Mouse (Mus musculus) brain, embryonic 14.5 days (tissue): ENCODE measurements around the gene Hoxc6. TPM values are rescaled to one million over a fixed set of nuclear protein-coding genes. Genes with fewer than 3 reads are reported as not detected.

Source experiments
- DNase-seq: peaks from one replicate; pipeline ENCODE4 v3.0.0-alpha.2; 2011; ENCODE audit warnings: low read depth
- CTCF ChIP-seq: fragments of 200-500 bp; IDR thresholded peaks from 2 replicates; pipeline ENCODE4 v1.5.1; 2012; ENCODE audit warnings: inconsistent platforms, mild to moderate bottlenecking, moderate library complexity, borderline replicate concordance; ENCODE audit not compliant: insufficient read depth, insufficient read length; ENCODE audit errors: extremely low read depth
- POLR2A ChIP-seq: fragments of 200-500 bp; IDR thresholded peaks from 2 replicates; pipeline ENCODE4 v1.6.1; 2012; ENCODE audit warnings: mild to moderate bottlenecking, inconsistent platforms, borderline replicate concordance; ENCODE audit not compliant: poor library complexity, insufficient read depth, insufficient read length, severe bottlenecking; ENCODE audit errors: extremely low read depth
- polyA plus RNA-seq: library from polyadenylated mRNA; depleted of rRNA; stranded (reverse); fragments of >200 nt; gene quantifications from 2 replicates; pipeline ENCODE4 v1.2.3, GENCODE M21; 2012

The Hoxc6 gene
- polyA plus RNA-seq, 1 experiment = 0.63 TPM

DNA sequence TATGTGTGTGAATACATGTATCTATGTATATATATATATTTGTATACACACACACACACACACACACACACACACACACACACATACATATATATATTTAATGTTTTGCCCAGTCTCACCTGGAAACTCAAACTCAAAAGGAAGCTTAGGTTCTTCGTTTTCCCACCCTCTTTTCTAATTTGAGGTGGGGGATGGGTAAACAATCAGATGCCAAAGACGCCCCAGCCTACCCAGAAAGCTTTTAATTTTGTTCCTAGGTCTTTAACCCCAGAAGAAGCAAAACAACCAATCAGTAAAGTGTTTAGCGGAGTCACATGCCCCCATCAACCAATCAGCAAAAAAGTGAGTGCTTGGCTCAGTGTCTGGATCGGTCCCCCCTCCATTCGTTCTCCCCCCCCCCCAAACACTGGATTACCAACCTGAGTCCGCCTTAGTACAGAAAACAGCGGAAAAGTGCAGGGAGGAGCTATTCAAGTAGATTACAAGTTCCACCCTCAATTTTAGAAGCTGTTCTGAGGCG is 22.9 kb downstream of the Hoxc6 start:
- no peak for DNase-seq
- TF ChIP-seq CTCF (no peak), POLR2A (no peak)

DNA sequence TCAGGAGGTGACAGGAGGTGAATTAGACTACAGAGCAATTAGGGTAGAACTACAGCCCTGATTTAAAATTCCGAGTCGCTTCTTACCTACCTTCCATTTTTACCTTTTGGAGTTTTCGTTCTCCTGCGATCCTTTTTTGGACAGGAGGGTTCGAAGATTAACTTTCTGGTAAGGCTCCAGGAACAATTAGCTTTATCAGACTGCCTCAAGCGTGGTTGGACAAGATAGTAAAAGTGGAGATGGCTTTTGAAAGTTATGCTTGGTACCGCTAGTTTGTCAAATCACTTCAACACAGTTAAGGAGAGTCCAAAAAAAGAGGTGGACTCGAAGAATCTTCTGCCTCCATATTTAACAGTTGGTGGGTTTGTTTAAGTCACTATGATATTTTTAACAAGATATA is 23.5 kb downstream of the Hoxc6 start:
- DNase-seq = no peak
- no peak for TF ChIP-seq CTCF
- no peak for TF ChIP-seq POLR2A

DNA sequence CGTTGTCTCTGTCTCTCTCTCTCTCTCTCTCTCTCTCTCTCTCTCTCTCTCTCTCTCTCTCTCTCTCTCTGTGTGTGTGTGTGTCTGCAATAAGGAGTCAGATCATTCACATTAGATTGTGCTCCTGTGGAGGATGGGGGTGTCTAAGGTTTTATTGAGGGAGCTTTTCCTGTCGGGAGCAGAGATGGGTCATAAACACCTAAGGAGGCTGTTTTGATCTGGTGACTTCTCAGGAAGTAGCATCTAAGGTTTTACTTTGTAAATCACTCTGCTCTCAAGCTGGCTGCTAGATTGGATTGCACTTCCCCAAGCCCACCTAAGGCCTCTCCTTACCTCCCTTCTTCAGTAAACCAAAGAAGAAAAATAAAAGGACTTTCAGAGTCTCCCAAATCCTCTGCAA is 26.1 kb downstream of the Hoxc6 start:
- TF ChIP-seq CTCF (no peak), POLR2A (no peak)
- no peak for DNase-seq

DNA sequence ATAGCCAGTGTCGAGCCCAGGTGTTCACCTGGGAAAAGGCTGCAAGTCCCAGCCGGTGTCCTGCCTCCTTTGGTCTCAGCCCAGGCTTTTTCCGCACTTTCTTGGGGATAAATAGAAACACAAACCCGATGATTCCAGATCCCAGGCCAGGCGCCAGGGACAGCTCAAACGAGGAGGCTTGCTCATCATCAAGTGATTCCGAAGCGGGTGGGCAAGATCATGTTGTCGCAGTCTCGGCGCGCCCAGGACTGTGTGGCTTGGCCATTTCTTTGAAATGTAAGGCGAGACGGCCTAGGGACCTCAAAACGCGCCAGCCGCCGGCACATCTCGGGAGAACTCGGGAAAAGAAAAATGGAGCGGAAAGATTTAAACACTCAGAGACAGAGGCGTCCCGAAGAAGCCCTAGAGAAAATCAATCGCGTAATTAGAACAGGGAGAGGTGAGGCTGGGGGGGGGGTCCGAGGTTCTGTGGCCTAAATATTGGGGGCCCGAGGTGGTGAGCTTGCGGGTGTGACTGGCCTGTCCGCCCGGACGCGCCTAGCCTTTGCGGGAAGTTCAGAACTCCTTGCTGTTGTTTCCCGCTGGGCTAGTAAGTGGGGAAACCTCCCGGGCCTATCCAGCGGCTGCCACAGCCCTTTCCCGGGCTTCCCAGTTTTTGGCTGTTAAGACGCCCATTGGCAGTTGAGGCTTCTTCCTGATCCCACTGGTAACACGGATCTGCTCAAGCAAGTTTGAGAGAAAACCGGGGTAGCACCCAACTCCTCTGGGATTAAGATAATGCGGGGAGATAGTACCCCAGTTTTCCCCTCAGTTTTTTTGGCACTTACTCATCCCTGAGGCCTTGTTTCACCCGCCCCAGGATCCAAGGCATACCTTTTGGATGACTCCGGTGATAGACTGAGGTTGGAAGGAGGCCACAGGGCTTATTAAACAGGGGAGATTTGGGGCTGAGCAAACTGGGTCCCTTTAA is 29.5 kb downstream of the Hoxc6 start:
- TF ChIP-seq POLR2A (no peak), CTCF (no peak)
- no peak for DNase-seq

DNA sequence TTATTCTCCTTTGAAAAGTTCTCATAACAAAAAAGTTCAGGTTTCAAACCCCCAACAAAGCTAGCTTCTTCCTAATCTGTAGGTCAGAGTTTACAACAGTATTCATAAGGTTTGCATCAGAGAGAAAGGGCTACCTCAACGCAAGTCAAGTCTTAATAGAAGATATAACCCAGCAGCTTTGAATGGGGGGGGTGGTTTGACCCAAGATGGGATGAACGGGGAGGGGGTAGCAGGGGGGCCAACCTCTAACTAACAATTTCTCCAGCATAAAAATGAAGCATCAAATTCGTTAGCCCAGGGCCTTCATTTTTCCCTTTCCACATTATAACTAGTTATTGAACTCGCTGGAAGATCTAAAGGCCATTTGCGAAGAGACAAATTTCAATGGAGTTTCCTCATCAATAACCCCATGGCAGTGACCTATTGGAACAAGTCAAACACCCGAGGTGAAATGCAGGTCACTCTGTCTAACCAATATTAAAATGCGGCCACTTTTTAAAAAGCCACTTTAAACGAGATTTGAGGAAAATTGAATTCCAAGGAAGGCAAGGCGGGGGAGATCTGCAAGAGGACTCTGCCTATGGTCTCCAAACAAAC is 31.0 kb downstream of the Hoxc6 start:
- TF ChIP-seq CTCF (no peak), POLR2A (no peak)
- no peak for DNase-seq

DNA sequence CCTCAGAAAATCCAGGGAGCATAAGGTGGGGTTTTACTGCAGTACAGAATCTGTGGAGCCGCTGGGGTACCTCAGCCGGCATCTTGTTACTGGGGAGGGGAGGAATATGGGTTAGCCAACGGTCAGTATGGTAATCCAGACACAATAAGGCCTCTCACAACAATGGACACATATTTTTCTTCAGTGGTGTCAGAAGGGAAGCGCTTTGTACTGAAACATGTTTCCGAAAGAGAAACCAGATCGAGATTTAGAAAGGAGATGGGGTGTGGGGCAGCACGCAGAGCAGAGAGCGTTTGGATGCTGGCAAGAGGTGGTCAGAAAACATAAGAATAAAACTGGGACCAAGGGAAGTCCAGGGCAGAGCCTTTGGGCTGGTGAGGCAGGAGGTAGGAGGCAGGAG is 32.1 kb downstream of the Hoxc6 start:
- TF ChIP-seq CTCF (no peak), POLR2A (no peak)
- DNase-seq = no peak

DNA sequence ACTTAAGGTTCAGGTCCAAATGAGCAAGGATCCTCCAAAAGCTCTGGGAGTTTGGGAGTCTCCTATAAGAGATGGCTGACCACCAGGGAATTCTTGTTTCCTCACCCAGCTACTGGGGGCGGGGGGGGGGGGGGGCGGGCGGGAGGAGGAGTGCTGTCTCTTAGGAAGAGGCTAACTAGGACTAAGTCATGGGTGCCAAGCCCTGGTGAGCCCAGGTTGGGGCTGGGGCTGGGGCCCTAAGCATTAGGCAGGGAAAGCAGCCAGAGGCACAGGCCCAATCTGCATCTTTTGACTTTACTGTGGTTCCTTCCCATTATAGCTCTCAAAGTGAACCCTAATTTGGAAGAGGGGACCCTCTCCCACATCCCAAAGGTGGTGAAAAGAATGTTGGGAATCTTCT is 34.1 kb downstream of the Hoxc6 start:
- TF ChIP-seq POLR2A (no peak), CTCF (no peak)
- DNase-seq = no peak

DNA sequence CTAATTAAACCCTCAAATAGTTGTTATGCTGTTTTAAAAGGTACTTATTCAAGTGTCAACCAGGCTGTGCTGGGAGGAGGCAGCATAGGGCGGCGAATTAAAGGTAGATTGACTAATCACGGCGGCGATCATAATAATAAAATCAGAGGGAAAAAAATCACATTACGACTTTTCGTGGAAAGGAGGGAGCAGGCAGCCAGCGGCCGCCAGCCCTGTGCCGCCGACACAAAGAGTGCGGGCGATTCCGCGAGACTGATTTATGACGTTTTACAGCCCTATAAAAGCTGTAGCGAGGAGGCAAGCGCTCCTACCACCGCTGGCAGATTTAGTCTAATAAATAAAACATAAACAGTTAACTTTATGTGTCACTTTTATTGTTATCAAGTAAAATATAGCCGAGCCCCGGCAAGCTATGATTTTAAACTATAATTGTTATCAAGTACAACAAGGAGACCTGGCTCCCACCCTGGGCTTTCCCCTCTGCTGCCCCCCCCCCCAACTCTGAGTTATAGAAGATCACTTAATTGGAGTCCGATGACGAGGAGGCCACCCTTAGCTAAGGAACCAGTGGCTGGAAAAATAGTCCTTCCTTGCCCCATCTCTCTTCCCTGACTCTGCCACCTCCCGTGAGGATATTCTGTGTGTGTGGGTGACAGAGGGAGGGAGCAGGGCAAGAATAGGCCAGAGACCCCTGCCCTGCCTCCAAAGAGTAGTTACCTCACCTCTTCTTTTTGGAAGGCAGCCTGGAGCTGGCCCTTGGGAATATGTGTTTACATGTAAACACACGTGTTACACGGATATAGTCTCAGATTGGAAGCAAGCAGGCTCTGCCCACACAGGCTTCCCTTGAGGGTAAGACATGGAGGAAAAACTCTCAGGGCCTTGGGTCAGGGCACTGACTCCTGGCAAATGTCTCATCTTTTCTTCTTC is 34.9 kb downstream of the Hoxc6 start:
- no peak for DNase-seq
- TF ChIP-seq POLR2A (no peak), CTCF (no peak)

DNA sequence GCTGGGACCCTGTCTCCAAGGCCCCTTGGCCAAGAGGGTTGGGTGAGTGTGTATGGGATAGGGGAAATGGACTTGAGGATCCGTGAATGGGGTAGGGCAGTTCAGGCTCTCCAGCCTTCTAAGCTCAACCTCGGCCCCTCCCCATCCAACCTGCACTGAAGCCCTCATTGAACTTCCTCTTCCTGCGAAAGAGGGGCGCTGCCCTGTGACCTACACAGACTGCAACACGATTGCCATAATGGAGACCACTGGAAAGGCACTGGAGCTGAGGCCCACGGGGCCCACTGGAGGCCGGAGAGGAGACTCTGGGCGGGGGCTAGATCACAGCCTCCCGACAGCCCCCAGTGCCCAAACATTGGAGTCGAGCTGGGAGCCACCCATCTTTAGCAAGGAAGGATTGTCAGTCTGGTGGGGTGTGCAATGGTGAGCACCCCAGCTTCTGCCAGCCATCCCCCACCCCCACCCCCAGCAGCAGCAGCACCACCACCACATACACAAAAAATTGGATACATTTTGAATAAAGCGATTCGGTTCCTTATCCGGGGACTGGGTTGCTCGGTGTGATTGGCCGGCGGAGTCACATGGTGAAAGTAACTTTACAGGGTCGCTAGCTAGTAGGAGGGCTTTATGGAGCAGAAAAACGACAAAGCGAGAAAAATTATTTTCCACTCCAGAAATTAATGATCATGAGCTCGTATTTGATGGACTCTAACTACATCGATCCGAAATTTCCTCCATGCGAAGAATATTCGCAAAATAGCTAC is 36.2 kb downstream of the Hoxc6 start:
- DNase-seq = no peak
- TF ChIP-seq POLR2A = no peak
- TF ChIP-seq CTCF = no peak
